Mouse (Mus musculus): ENCODE data around the gene Cldnd1. TPM values are rescaled to one million over a fixed set of nuclear protein-coding genes. Genes with fewer than 3 reads are reported as not detected.
A peak's percentile ranks its signal among the peaks of the same experiment; 100 is the strongest.

Gene Cldnd1
- 10 to 100 TPM; 69.1 to 69.7 TPM for total RNA-seq (2021)

- DNase-seq = peak; percentile 96
- intact Hi-C loops (cut with DNase I) = loop anchor here (2.0 to 5.0 kb wide), 2 partner anchors 57 to 275 kb away; partner anchors contain the start of gene Cpox
Measured at GRCm38 (mm10) chr16:58727477-58728131, at the start of gene Cldnd1. Gene Cldnd1, plus strand, starts transcription at chr16:58727910.

- intact Hi-C loops (cut with DNase I) = no loop called here
- no peak for DNase-seq
Measured at GRCm38 (mm10) chr16:58678660-58679059, 49.0 kb upstream of the Cldnd1 start.

- no peak for DNase-seq
- intact Hi-C loops (cut with DNase I) = loop anchor here (5.0 kb wide), 1 partner anchor 70 kb away; no protein-coding TSS in a partner anchor
Measured at GRCm38 (mm10) chr16:58682046-58682445, 45.7 kb upstream of the Cldnd1 start.

- DNase-seq = no peak
- intact Hi-C loops (cut with DNase I) = loop anchor here (5.0 kb wide), 1 partner anchor 69 kb away; no protein-coding TSS in a partner anchor
Measured at GRCm38 (mm10) chr16:58682870-58683269, 44.8 kb upstream of the Cldnd1 start.

GRCm38 (mm10) chr16:58683911-58684310 is 43.8 kb upstream of the Cldnd1 start:
- intact Hi-C loops (cut with DNase I) = loop anchor here (5.0 kb wide), 1 partner anchor 68 kb away; no protein-coding TSS in a partner anchor
- DNase-seq = no peak

GRCm38 (mm10) chr16:58684537-58684936 is 43.2 kb upstream of the Cldnd1 start:
- DNase-seq = no peak
- intact Hi-C loops (cut with DNase I) = loop anchor here (5.0 kb wide), 1 partner anchor 68 kb away; no protein-coding TSS in a partner anchor

GRCm38 (mm10) chr16:58685548-58686537 is 41.9 kb upstream of the Cldnd1 start:
- peak; percentile 20 to 39 for DNase-seq
- intact Hi-C loops (cut with DNase I) = no loop called here

GRCm38 (mm10) chr16:58688534-58688933 is 39.2 kb upstream of the Cldnd1 start:
- intact Hi-C loops (cut with DNase I) = no loop called here
- DNase-seq = no peak

GRCm38 (mm10) chr16:58689555-58690169 is 38.0 kb upstream of the Cldnd1 start:
- no peak for DNase-seq
- intact Hi-C loops (cut with DNase I) = no loop called here

- no peak for DNase-seq
- intact Hi-C loops (cut with DNase I) = no loop called here
Measured at GRCm38 (mm10) chr16:58690322-58690732, 37.4 kb upstream of the Cldnd1 start.

GRCm38 (mm10) chr16:58694091-58694490 is 33.6 kb upstream of the Cldnd1 start:
- no peak for DNase-seq
- intact Hi-C loops (cut with DNase I) = no loop called here

- intact Hi-C loops (cut with DNase I) = no loop called here
- DNase-seq = no peak
Measured at GRCm38 (mm10) chr16:58696796-58697195, 30.9 kb upstream of the Cldnd1 start.

- DNase-seq = no peak
- intact Hi-C loops (cut with DNase I) = no loop called here
Measured at GRCm38 (mm10) chr16:58697261-58697660, 30.4 kb upstream of the Cldnd1 start.

GRCm38 (mm10) chr16:58700174-58700573 is 27.5 kb upstream of the Cldnd1 start:
- DNase-seq = no peak
- intact Hi-C loops (cut with DNase I) = no loop called here

- intact Hi-C loops (cut with DNase I) = no loop called here
- no peak for DNase-seq
Measured at GRCm38 (mm10) chr16:58700816-58701424, 26.8 kb upstream of the Cldnd1 start.

GRCm38 (mm10) chr16:58701779-58702178 is 25.9 kb upstream of the Cldnd1 start:
- intact Hi-C loops (cut with DNase I) = no loop called here
- no peak for DNase-seq

- intact Hi-C loops (cut with DNase I) = no loop called here
- no peak for DNase-seq
Measured at GRCm38 (mm10) chr16:58702329-58702932, 25.3 kb upstream of the Cldnd1 start.

- peak; percentile 19 to 42 for DNase-seq
- intact Hi-C loops (cut with DNase I) = no loop called here
Measured at GRCm38 (mm10) chr16:58703382-58704124, 24.2 kb upstream of the Cldnd1 start.

- DNase-seq = no peak
- intact Hi-C loops (cut with DNase I) = no loop called here
Measured at GRCm38 (mm10) chr16:58704999-58705398, 22.7 kb upstream of the Cldnd1 start.

Data from heart, postnatal 10 days (tissue).